Mouse (Mus musculus): Measurements from ENCODE around the gene Crybb2.

DNA sequence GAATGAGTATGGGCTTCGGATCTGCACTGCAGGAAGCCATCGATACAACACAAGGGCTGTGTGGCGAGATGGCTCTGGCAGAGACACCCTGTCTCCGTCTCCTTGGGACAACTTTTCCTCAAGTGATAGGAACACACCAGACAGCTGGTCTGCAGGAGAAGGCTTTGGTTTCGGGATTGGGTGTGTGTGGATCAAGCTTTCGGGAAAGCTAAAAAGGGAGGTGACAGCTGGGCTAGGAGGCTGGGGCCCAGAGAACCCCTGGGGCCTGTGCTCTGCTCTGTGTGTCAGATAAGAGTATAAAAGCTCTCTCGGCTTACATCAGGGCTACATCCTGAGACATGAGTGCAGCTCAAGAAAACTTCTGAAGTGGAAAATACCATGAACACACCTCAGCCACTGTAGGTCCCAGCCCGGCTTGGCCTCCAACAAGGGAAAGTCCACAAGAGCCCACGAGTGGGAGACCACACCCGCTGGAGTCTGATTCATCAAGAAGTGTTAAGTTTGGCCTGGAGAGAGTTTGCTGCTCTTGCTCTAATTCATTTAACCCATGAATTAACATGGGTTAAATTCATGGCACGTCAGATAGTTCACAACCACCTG is 38.3 kb upstream of the Crybb2 start:
- no peak for TF ChIP-seq CHD2 (IDR thresholded peaks at IDR 0.05; ENCODE audit: low read depth, low read length)
- no peak for TF ChIP-seq HCFC1 (IDR thresholded peaks at IDR 0.05; ENCODE audit: borderline replicate concordance, insufficient read depth, low read length)
- no peak for TF ChIP-seq ZC3H11A (IDR thresholded peaks at IDR 0.05; ENCODE audit: borderline replicate concordance, low read depth, low read length)

All from ES-E14 (cell line).